Mouse (Mus musculus): Measurements from ENCODE around the gene Frmd4b. TPM values are rescaled to one million over a fixed set of nuclear protein-coding genes. Genes with fewer than 3 reads are reported as not detected.

Gene Frmd4b
- total RNA-seq, 1 experiment from 2014 or later: 8.4 TPM

DNA sequence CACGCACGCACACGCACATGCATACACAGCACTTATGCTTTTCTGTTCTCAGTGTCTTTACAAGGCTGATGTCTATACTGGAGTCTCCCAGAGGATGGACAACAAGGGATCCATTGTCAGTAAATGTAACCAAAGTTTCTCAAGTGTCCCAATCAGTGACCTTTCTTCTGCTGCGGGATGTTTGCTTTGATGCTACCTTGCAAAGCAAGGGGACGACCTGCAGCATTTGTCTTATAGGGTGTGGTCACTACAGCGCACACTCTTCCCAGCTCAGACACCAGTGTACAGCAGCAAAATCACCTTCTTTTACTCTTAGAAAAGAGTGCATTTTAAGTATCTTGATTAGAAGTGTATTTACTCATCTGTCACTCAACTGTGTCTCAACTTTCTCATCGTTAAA is 35.4 kb downstream of the Frmd4b start:
- no peak for ATAC-seq (replicated peaks; ENCODE audit: low read depth, poor library complexity, severe bottlenecking)

DNA sequence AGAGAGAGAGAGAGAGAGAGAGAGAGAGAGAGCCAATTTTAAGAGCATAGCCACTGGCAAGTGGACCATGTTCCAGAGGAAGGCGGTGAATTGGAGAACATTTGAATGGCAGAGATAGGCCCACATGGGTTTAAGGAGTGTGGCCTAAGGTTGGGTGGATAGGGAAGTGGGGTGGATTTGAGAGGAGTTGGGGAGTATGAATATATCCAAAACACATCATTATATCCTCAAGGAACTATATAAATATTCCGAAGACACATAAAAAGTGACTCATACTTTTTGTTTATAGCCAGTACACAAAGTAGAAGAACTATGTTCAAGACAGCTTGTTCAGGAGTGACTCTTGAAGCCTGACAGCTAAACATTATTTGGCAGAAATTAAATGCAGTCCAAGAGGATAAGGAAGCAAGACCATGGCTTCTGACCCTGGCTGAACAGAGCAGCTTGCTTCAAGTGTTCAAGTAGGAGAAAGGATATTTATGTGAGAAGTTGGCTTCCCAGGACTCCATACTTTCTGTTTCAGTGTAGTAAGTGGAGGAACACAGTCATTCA is 36.8 kb downstream of the Frmd4b start:
- ATAC-seq (replicated peaks; ENCODE audit: low read depth, poor library complexity, severe bottlenecking): no peak

DNA sequence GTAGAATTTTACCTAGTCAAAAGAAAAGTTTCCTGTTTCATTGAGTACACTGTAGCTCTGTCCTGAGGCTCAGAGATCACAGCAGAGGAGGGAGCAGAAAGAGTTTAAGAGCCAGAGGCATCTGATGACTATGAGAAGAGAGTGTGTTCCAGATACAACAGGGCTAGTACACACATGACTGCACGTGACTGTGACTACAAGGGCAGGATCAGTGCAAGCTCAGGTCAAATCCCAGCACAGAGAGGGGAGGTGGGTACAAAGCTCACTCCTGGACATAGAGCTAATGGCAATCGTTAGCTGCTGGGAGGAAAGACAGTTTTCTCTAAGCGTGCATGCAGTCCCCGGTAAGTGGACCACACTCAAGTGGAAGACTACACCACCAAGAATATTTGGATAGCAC is 37.6 kb downstream of the Frmd4b start:
- no peak for ATAC-seq (replicated peaks; ENCODE audit: low read depth, poor library complexity, severe bottlenecking)

DNA sequence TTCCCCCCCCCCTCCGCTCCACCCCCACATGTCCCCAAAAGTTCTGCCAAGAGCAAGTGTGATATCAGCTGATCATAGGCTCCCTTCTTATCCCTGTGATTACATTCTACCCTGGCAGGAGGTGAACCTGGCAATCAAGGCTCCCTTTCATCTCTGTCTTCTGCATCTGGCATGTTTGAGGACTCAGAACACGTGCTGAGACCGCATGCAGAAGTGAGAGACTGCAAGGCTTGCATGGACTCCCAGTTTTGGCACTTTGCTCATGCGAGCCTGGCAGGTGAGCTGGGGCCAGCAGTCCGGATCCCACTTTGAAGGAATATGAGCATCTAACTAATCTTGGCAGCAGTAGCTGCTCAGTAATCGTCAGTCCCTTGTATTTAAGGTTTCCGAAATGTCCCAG is 39.1 kb downstream of the Frmd4b start:
- no peak for ATAC-seq (replicated peaks; ENCODE audit: low read depth, poor library complexity, severe bottlenecking)

DNA sequence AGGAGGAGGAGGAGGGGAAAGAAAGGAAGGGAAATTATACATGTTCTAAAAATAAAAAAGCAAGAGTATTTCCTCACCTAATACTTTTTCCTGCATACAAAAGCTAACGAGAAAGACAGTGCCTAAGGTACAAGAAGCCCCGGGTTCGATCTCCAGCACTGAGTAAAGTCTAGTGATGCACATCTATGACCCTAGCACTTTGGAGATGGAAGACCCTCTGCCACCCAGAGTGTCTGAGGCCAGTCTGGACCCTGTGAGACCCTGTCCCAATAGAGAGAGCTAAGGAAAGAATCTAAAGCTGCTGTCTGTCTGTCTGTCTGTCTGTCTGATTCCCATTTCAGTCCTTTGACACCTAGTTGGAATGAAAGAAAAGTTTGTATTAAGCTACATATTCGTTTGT is 40.0 kb downstream of the Frmd4b start:
- ATAC-seq (replicated peaks; ENCODE audit: low read depth, poor library complexity, severe bottlenecking): no peak

DNA sequence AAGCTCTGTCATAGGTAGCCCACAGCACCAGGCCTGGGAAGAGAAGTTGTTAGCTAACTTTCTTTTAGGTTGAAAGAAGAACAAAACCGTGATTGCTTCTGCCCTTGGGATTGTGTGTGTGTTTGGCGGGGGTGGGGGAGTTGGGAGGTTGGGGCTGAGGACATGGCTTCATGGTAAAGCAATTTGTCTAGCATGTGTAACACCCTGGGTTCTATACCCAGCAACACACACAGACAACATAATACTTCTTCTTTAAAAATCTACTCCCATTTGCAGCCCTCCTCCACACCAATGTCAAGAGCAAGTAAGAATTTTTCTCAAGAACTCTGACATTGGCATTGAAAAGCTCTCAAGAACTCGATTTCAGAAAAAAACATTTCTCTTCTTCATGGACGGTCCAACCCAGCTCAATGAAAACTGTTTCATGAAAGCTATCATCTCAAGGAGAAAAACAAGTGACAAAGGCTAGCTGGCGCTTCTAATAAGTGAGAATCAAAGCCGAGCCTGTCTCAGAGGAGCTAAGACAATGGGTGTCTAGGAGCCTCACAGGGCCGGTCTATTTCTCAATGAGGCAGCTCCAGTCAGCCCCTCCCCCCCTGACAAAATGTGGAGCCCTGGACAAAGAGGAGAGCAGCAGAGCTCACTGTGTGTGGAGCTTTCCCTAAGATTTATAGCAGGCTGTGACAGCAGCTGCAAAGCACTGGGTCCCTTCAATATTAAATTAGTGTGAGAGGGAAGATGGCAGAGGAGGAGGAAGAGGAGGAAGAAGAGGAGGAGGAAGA is 40.6 kb downstream of the Frmd4b start:
- ATAC-seq (replicated peaks; ENCODE audit: low read depth, poor library complexity, severe bottlenecking): no peak

DNA sequence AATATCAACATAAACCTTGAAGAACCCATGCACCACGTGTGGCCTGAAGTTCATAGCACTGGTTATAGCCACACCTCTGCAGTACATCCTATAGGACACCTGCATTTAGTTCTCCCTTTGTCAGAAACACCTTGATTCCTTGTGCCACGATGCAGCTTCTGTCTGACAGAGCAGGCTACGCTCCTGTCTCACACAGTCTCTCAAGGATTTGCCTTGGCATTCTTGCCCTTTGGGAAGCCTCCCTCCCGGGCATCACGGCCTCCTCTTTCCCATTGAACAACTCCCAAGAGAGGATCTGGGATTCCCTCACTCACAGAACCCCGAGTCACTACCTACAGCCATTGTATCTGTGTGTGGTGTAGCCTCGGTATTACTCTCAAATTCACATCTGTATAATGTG is 41.2 kb downstream of the Frmd4b start:
- ATAC-seq (replicated peaks; ENCODE audit: low read depth, poor library complexity, severe bottlenecking): no peak

DNA sequence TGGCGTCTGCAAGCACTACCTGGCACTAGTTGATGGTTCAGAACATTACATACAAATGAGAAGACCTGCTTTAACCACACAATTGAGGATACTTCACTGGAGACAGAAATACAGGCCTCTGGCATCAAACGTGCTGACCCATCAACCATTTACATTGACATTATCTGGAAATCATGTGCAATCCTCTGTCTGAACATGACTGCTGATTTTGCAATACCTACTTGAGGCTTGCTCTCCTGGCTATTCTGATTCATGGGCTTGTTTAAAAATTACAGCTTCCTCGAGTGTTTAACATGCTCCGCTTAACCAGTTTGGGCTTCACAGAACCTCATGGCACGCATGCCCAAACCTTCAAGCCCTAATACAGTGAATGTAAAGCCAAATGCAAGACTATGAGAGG is 42.4 kb downstream of the Frmd4b start:
- no peak for ATAC-seq (replicated peaks; ENCODE audit: low read depth, poor library complexity, severe bottlenecking)

DNA sequence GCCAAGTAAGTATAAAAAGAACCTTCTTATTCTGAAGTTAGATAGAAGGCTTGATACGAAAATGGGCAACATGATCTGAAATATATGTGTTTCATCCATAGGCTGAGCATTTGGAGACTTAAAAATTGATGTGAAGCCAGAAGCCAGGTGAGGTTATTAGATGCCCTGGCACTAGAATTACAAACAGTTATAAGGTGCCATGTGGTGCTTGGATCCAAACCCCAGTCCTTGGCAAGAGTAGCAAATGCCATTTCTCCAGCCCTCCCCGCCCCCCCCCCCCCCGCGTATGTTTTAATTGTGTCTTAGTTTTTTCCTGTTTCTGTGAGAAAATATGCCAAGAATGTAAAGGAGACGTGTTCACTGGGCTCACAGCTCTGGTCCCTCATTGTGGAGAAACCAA is 45.1 kb downstream of the Frmd4b start:
- no peak for ATAC-seq (replicated peaks; ENCODE audit: low read depth, poor library complexity, severe bottlenecking)

DNA sequence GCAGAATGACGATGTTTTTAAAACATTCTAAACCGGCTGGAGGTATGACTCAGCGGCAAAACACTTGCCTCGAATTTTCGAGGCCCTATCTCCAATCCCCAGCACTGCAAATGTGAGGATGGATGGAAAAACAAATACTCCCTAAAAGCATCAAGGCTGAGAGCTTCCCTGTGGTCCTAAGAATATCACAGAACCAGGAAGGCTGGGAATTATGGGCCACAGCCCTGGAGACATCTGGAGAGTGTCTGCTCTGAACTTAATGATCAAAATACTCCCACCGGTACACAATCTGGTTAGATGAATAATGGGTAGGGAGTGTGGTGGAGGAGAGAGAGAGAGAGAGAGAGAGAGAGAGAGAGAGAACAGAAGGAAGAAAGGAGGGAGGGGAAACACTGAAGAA is 48.8 kb downstream of the Frmd4b start:
- ATAC-seq (replicated peaks; ENCODE audit: low read depth, poor library complexity, severe bottlenecking): no peak

DNA sequence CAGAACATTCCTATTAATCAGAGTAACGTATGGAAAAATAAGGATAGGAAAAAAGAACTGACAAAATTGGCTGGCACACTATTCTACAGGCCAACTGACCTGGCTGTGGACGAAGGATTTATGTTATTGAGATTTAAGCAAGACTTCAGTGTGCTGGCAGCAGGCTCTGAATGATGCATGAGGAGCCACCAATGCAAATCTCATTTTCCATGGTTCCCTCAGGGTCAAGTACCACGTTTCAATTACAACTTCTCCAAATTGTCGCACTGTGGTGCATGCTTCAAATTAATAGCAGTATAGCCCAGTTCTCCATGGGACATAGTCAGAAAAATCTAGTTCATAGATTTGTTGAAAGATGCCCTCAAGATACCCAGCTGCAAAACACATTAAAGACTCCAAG is 50.6 kb downstream of the Frmd4b start:
- no peak for ATAC-seq (replicated peaks; ENCODE audit: low read depth, poor library complexity, severe bottlenecking)

DNA sequence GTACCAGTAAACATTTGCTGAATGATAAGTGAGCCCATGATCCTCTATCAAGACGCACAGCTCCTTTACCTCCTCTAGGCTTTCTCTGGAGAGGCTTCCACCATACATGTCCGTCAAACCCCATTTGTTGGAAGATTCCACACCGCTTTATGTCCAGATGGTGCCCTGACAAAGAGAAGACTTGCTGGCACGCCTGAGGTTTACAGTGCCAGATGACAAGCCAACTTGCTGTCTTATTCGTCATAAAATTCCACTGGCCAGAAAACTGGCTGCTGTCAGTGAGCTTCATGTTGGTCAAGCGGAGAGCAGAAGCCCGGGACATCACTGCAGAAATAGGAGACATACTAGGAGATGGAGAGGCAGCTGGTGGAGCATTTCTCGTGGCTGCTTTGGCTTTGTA is 60.2 kb downstream of the Frmd4b start:
- ATAC-seq (replicated peaks; ENCODE audit: low read depth, poor library complexity, severe bottlenecking): no peak

DNA sequence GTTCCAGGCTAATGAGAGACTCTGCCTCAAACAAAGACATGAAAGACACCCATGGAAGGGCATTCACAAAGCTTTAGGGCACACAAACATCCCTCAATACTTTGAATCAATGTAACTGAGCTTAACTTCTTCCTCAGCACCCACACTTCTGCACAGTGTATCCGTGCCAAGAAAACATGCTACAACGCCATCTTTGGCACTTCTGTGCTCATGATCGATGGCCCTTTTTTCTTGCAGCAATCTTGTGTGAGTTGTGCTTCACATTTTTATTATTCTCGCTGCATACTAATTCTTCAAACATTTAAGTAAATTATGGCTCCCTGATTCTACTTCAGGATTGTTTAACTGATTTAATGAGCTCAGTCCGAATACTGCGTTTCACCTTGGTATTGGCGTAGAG is 61.7 kb downstream of the Frmd4b start:
- ATAC-seq (replicated peaks; ENCODE audit: low read depth, poor library complexity, severe bottlenecking): no peak

DNA sequence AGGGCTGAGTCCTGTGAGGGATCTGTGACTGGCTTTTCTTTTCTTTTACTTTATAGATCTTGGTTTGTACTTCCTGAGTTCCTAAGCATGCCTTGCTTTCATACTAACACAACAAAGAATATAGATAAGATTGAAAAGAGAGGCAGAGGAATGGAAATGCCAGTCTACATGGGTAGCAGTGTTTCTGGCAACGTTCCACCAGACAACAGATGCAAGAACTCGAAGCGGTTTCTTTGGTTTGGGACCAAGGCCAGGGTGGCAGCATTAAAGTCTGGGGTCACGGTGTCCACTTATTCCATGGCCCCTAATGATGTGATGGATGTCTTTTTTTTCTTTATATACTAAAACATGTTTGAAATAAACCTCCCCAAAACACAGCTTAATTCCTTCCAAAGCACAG is 63.9 kb downstream of the Frmd4b start:
- no peak for ATAC-seq (replicated peaks; ENCODE audit: low read depth, poor library complexity, severe bottlenecking)

DNA sequence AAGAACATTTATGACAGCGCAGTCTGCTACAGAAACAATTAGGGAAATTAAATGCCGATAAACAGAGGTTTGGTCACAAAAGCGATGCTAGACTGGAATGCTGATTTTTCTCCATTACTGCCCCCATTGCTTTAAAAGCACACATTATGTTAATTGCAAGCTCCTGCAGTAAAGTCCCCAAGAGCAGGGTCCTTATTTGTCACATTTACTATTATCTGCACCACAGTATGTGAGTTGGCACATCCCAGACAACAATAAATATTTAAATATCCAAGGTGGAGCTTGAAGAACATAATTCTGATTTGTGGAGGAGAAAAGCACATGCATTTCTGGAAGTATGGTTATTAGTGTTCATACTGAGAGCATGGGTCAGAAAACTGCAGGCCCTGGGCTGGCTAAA is 64.8 kb downstream of the Frmd4b start:
- no peak for ATAC-seq (replicated peaks; ENCODE audit: low read depth, poor library complexity, severe bottlenecking)

DNA sequence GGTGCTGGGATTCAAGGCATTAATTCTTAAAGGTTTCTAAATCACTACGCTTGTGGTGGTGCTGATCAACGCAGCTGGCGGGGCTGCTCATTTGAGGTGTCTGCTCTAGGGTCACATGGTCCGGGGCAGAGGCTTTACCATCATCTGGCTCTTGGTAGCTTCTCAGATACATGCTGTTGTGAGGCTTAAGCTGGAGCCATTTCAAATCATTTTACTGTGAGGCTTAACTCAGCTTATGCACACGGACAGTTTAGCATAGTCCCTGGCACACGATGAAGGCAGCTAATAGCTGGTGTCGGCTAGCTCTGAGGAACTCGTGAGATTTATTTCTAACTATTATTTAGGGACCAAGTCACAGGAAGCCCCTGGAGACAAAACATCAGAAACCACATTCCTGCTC is 65.5 kb downstream of the Frmd4b start:
- no peak for ATAC-seq (replicated peaks; ENCODE audit: low read depth, poor library complexity, severe bottlenecking)

DNA sequence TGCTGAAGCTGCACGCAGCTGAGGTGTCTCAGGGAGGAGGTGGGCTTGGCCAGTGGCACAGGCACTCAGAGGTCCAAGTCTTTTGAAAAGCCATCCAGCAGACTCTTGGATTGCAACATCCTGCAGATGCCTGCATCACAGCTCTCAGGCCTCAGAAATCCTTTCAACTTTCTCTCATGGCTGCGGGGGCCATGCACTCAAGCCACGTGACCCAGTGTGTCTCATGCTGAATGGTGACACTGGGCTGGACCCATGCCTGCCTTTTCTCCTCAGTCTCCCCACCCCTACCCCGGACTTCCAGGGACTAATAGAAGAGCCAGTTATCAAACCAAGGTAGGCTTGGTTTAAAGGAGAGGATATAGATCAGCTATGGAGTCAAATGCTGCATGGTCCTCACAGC is 66.2 kb downstream of the Frmd4b start:
- no peak for ATAC-seq (replicated peaks; ENCODE audit: low read depth, poor library complexity, severe bottlenecking)

DNA sequence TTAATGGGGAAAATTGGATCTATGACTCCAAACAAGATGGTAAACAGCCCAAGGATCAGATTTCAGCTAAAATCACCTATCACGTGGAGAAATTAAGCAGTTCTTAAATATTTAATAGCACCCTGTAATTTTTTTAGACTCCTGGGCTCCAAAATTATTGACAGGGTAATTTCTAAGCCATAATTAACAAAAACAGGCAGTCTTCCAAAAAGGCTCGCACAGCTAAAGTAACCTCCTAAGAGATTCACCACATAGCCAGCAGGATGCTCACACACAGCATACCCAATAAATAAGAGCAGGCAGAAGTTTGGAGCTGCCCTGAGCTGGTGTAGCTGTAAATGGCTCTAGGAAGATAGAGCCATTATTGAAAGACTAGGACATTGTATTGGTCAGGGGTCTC is 76.9 kb downstream of the Frmd4b start:
- no peak for ATAC-seq (replicated peaks; ENCODE audit: low read depth, poor library complexity, severe bottlenecking)

DNA sequence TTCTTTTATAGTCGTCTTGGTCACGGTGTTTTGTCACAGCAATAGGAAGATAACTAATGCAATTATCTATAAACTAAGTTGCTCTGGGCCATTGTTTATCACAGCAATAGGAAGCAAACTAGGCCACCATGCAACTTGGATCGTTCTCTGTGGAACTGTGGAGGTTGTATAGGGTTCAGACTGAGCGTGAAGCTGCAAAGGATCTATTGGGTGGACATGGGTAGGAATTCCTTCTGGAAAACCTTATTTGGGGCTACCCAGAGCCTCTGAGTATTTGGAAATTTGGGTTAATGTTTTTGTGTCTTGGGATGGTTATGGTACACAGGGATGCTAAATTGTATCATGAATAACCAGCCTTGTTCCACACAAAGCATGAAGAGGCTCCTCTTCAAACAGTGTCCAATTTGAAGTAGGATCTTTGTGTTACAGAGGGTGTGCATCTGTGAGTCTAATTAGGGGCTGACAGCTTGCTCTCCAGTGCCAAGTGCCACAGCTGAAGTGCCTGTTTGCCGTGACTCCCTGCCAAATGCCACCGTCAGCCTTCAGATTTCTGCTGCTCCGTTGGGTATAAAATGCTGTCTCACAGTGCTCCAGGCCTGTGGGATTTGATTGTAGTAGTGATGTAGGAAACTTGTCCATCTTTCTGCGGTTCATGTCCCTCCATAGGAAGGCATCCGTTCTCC is 81.4 kb downstream of the Frmd4b start:
- no peak for ATAC-seq (replicated peaks; ENCODE audit: low read depth, poor library complexity, severe bottlenecking)

DNA sequence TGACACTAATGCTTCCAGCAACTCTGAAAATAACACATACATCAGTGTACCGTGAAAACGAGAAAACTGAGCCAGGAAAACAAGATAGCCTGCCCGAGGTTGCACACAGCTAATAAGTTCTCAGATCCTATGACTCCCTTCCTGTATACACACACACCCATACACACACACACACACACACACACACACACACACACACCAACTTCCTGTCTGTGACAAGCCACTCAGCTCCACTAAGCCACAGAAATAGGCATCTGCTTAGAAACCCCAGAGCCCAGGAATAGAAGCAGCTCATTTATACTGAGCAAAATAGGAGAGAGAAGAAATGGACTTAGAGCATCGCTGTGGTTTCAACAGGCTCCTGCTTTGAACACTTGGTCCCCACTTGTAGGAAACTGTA is 86.3 kb downstream of the Frmd4b start:
- peak; percentile 83 for ATAC-seq (replicated peaks; ENCODE audit: low read depth, poor library complexity, severe bottlenecking)

DNA sequence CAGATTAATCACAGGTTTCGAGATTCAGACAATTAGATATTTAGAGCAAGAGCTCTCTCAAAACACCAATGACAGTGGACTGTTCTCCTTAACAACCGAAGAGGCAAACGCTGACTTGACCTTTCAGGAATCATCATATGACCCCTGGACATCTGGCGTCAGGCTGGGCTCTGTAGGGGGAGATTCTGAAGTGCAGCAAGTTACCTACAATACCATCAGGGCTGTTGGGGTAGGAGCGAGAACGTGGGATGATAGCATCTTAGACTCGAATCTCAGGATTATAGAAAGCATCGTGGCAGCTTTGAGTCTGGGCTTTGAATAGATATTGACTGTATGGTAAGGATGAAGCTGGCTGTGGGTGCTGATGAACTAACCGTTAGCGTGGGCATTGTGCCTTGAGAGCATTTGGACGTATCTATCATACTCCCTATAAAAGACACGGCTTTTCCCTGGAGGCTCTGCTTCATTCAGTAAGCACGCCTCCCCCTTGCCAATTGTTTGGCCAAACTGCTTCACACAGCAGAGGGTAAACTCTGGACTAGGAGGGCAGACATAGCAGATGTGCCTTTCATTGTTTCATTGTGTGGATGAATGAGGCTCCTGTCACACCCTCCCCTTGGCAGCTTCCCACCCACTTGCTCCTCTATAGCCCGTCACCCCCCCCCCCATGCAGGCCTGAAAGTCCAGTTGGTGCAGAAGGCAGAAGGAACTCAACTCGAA is 88.2 kb downstream of the Frmd4b start:
- ATAC-seq (replicated peaks; ENCODE audit: low read depth, poor library complexity, severe bottlenecking): no peak
